Mouse (Mus musculus): Measurements from ENCODE around the gene Miip.
"Not testable (repeated sequence)": the region's sequence is repeated elsewhere in the genome, so short reads cannot be mapped to it uniquely, and the experiment has no call there.

Miip gene

DNA sequence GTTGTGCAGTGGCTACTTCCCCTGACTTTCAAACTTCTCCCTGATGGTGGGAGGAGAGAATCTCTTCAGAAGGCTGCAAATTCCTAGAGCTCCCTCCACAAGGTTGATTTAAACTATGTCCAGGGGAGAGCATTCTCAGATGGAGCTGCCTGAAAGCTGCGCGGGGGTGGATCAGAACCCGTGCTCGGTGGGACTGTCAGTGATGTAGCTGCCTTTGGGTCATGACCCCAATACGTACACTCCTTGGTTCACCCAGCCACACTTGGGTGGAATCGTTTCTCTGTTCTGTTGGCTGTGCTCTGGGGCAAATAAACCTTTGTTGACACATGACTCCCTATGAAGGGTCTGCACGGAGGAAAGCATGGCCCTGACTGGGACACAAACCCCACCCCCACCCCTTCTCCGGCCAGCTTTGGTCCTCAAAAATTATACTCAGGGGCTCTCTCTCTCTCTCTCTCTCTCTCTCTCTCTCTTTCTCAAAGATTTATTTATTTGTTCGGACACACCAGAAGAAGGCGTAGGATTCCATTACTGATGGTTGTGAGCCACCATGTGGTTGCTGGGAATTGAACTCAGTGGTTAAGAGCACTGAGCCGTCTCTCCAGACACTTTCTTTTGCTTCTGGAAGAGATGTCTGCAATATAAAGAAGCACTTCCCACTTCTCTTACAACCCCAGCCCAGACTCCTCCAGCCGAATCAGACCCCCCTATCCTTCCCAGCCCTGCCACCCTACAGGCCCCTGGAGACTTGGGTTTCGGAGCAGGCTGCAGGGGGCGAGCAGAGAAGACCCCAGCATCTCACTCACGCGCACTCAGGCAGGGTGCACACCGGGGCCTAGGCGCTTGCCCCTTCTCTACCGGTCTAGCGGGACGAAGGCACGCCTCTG is 810 bp downstream of the Miip start:
- DNase-seq: no peak

DNA sequence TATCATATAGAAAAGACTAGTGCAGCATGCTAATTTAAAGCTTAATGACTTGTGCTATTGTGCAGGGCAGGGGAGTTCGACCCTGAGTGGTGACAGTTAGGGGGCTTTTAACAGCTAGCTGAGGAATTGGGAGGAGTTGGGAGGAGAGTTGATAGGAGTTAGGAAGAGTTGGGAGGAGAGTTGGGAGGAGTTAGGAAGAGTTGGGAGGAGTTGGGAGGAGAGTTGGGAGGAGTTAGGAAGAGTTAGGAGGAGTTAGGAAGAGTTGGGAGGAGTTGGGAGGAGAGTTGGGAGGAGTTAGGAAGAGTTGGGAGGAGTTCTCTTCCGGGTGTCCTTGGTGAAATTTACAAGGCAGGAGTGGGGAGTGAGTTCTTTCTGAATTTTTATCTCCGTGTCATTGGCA is 1.8 kb downstream of the Miip start:
- DNase-seq: not testable (repeated sequence)

DNA sequence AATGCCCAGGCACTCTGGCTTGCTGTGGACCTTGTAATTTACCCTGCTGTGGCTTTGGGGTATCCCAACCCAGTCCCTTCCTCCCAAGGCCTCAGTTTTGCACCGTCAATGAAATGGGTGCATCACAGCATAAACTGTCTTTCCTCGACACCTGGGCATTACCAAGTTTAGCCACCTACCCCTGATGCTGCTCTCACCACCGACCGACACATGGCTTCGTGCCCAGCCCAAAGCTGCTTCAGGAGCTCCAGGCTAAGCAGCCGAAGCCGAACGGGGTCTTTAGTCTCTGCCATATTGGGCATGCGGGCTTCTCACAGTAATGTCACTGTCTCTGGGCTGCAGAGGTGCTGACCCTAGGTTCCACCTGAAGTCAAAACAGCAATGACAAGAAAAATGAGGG is 2.6 kb downstream of the Miip start:
- no peak for DNase-seq

DNA sequence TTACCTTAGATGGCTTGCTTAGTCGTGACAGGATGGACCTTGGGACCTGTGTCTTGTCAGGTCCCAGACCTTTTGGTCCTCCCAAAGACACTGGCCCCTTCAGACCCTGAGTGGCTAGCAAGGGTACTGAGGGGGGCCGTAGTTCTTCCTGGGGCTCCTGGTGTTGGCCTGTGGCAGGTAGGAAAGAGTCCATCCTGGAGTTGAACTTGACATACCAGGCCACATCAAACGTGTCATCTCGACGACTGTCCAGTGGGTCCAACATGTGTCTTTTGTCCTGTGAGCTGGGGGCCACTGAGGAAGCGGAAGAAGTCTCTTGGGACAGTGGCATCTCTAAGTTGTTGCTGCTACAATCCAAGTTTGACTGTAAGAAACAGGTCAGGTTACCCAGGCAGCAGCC is 3.0 kb downstream of the Miip start:
- DNase-seq: no peak

DNA sequence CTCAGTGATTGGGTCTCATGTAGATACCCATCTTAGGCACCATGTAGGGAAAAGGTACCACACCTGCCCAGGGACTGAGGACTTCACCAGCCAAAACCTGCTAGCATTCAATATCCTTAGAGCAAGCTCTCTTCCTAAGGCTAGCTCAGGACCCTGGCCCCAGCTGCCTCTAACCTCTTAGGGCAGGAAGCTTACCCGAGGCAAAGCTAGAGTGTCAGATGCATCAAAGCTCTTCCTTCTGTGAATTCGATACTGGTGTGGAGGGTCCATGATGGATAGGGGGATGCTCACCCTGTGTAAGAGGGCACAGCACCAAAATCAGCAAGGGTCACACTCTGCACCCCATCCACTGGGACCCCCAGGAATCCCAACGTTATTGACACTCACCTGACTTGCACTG is 6.6 kb downstream of the Miip start:
- no peak for DNase-seq

DNA sequence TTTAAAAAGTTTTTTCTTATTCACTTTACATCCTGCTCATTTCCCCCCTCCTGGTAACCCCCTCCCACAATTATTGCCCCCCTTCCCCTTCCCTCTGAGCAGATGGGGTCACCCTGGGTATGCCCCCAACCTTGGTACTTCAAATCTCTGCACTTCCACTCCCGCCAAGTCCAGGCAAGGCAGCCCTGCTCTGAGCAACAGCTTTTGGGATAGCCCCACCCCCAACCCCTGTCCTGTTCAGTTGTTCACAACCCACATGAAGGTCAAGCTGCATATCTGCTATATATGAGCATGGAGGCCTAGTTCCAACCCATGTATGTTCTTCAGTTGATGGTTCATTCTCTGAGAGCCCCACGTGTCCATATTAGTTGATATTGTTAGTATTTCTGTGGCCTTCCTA is 17.8 kb downstream of the Miip start:
- no peak for DNase-seq

DNA sequence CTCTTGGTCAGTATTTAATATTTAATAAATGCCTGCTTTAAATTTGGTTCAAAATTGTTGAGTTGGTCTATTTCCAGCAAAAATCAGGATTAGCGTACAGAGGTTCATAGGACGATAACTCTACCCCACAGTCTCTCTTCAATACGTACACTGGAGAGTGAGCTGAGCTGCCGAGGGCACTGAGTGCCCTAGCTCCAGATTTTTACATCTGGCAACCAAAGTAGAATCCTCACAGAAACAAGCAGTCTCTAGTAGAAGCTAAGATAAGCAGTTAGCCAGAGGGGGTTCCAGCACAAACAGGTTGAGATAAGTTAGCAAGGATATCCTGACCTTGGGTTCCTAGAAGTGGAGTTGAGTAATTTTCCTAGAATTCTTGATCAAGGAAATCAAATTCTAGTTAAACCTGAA is 20.0 kb downstream of the Miip start:
- DNase-seq: no peak

DNA sequence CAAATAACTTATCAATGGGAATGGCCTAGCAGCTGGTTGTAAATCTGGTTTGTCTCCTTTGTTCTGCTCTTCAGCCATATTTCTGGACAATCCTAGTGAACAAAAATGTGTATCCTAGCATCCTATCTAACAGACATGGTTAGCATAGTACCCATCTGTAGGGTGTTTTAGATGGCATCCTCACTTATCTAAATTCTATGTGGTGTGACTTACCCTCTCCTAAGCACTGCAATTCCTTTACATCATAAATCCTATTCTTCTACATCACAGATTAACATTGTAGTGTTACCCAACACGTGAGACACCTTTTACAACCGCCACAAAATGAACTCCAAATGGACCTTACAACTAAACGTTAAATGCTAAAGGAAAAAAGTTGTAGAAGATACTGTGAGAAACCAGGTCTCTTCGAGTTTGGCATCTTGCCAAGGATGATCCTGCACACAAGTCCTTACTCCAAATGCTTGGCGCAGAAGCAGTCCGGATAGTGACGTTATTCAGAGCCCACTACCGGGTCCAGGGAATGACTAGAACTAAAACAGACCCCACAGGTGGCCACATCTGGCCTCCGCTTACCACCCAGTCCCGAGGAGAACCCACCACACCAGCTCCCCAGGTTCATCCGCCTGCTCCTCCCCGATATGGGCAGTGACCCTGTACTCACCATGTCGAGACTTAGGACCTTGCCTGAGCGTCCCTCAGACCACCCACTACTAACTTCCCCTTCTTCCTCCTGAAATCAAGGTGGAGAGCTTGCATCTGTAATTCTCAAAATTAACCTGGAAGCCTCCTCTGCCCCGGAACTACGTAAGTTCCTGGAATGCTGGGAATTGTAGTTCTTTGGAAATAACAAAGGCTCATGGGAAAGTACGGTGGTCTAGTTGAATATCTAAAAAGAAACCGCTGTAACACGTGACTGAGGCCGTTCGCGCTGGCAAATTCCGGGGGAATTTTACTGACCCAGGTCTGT is 20.7 kb downstream of the Miip start, which contains the start of gene Zfp933:
Gene Zfp933 (minus strand): TSS at position 753 of the 970 bp plus-strand sequence.
- DNase-seq: peak; percentile 68 to 79

DNA sequence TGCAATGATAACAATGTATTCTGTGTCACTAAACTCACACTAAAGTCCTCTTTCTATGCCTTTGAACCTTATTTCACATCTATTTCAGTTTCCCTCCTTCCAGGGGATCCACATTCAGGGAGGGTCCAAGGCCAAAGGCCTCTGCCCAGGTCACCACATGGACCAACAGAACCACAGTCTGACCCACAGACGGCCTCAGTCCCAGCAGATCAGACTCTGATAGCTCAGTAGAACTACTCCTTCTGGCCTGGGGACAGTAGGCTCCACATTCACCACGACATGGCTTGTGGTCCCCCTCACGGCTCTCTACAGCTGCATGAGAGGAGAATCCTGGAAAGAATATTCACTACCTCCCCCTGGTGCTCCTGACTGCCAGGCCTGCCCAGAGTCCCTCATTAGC is 25.7 kb downstream of the Miip start:
- DNase-seq: no peak

DNA sequence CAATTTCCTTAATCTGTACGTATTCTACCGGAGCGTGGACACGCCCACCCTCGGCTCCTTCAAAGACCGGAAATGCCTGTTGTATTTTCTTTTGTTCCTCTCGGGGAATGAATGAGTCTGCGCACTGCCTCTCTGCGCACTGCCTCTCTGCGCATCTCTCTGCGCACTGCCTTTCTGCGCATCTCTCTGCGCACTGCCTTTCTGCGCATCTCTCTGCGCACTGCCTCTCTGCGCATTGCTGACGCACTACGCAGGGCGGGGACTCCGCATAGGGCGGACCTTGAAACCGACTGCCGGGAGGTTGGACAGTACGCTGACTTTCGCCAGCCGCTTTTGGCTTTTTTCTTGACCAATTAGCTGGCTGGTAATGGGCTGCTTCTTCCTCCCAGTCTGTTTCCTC is 29.3 kb downstream of the Miip start:
- peak; percentile 29 to 35 for DNase-seq

DNA sequence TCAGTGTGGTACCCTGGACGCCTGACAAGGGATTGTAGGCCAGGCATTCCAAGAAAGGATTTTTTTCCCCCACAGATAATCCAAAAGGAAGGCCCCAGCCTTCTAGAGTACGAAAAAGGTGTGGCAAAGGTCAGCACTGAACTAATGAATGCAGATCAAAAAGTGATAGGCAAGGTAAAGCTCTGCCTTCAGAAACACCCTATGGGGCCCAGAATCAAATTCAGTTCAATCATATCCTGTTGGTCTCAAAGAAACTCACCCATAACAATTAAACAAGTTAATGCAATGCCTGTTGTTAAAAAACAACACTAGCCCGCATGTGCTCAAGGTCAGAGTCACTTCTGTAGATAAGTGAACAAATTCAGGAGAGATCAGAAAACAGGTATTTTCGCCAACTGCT is 44.2 kb downstream of the Miip start:
- DNase-seq: no peak

DNA sequence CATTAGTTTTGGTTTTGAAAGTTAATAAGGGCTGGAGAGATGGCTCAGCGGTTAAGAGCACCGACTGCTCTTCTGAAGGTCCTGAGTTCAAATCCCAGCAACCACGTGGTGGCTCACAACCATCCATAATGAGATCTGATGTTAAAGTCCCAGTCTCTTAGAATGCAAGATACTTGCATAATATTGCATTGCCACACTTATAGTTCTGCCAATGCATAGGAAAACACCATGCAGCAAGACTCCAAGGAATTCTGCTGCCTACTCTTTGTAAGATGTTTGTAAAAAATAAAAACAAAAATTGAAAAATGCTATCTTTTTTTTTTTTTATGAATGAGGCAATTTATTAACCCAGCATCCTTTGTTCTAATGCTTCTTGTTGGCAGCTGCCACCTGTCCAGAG is 47.2 kb downstream of the Miip start:
- not testable (repeated sequence) for DNase-seq

DNA sequence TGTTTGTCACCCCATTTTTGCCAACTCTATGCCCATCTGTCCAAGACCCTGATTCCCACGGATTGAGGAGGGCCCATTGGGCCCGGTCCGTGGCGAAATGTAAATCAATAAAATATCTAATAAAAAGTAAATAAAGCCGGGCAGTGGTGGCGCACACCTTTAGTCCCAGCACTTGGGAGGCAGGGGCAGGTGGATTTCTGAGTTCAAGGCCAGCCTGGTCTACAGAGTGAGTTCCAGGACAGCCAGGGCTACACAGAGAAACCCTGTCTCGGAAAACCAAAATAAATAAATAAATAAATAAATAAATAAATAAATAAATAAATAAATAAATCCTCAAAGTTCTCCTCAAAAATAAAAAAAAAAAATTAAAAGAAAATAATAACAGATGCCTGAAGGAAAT is 49.0 kb downstream of the Miip start:
- not testable (repeated sequence) for DNase-seq

DNA sequence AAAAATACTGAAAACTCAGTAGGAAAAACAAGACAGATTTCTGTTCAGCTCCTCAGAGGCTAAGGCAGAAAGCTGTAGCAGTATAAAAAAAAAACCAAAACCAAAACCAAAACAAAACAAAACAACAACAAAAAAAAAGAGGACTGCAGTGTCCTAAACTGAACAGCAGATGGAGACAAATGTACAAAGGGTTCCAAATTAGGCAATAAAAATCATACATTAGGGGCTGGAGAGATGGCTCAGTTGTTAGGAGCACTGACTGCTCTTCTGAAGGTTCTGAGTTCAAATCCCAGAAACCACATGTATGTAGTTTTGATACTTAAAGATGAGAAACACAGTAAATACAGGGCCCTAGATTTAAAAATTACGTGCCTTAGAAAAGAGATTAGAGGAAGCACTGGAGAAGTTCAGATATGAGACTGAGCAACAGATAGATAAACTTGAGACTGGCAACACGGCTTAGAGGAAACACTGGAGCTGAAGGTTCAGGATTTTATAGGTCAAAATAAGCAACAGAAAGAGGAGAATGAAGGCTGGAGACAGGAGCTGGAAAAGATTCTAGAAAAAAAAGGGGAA is 53.9 kb downstream of the Miip start:
- DNase-seq: no peak

DNA sequence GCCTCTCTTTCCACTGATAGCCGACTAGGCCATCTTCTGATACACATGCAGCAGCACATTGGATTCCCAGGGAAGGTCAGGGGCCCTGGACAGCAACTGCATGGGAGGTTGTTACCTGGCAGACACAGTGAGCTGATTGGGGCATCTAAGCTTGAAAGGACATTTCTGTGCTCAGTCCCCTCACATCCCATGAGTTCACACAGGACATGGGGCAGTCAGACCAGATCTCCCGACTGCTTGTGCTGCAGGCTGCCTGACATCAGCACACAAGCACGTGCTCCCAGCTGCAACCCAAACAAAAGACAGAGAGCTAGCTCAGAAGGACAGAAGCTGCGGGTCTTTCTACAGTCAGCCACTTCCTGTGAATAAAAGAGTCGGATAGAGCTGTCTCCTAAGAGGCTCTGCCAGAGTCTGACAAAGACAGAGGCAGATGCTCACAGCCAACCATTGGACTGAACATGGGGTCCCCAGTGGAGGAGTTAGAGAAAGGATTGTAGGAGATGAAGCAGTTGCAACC is 55.3 kb downstream of the Miip start:
- DNase-seq: no peak

Data from cerebellum, postnatal 14 days (tissue).